8 mouse cellular contexts compared by ENCODE assay signal in the genomic region with DNA sequence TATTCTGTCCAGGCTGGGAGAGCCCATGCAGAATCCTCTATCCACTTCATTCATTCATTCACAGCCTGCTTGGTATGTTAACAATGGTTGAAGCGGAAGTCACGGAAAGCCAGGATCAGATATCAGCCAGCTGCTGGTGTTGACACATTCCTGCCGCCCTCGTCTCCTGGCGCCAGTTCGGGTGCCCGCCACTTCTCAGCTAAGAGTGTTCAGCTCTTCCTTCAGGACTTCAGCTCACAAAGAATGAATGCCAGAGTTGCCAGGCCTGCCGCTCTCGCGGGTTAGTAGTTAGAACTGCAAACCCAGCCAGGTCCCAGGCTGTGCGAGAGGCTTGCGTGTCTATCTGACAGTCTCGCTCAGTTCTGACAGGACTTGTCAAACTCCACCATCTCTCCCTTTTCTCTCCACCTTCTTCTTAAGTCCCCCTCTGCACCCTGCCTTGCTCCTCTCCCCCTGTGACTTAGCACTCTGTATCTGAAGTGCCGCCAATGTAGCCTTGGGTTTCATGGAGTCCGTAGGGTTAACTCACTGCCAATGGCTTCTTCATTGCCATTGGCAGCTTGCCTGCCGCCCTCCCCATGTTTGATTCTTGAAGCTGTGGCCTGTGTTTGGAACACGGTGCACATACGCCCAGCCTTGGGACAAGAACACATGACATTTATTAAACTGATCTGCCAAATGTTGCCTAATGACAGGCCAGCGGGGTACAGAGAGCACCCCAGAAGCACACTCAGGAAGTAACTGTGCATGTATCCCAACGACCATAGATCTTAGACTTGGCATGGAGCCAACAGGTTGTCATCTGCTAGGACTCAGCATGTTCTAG. TPM values are rescaled to one million over a fixed set of nuclear protein-coding genes. Genes with fewer than 3 reads are reported as not detected.
A peak's percentile ranks its signal among the peaks of the same experiment; 100 is the strongest.
DNase-seq lines count a peak whose midpoint lies in the region; ATAC-seq and TF ChIP-seq lines count a peak whose summit lies in the region.

No protein-coding gene starts in this region.

- no peak for TF ChIP-seq POLR2A in myocyte (IDR thresholded peaks at IDR 0.05; ENCODE audit: insufficient read length, low read depth)

- H3K27me3 ChIP-seq in heart, embryonic 13.5 days (replicated peaks): no peaks in the 10 kb centered on the region
- H3K27me3 ChIP-seq in kidney, postnatal 0 days (ENCODE audit: insufficient read depth, low read length): no peaks in the 10 kb centered on the region
- H3K27me3 ChIP-seq in myocyte (ENCODE audit: control insufficient read depth, insufficient read depth, insufficient read length): no peaks in the 10 kb centered on the region

- H3K9ac ChIP-seq in heart, embryonic 13.5 days: peak overlapping the region; percentile 48; the same call in 1 of the 2 replicates
- H3K9ac ChIP-seq in kidney, postnatal 0 days (ENCODE audit: low read depth, low read length): 0 out of 2 replicates have a peak overlapping the region, but pooled peaks have one; percentile 4

- H3K36me3 ChIP-seq in heart, embryonic 13.5 days: no peaks in the 10 kb centered on the region
- H3K36me3 ChIP-seq in kidney, postnatal 0 days (ENCODE audit: insufficient read depth, low read length): no peaks in the 10 kb centered on the region
- no peaks in the 10 kb centered on the region for H3K36me3 ChIP-seq in myocyte (ENCODE audit: control insufficient read depth, insufficient read depth)

- TF ChIP-seq CTCF in kidney, postnatal 0 days (IDR thresholded peaks at IDR 0.05; ENCODE audit: low read depth): peak; percentile 48

- no peak overlapping the region for H3ac ChIP-seq in myocyte (ENCODE audit: control insufficient read depth, insufficient read length)

- no peaks in the 10 kb centered on the region for H3K9me3 ChIP-seq in heart, embryonic 13.5 days
- no peaks in the 10 kb centered on the region for H3K9me3 ChIP-seq in kidney, postnatal 0 days (replicated peaks; ENCODE audit: low read length)

- 18% methylated on average over 20 of the region's 20 CpGs for WGBS in heart, embryonic 13.5 days
- WGBS in kidney, postnatal 0 days: 31% methylated on average over 20 of the region's 20 CpGs

- peaks cover 71% of the 10 kb centered on the region for H3K4me1 ChIP-seq in heart, embryonic 13.5 days
- peaks cover 30% of the 10 kb centered on the region for H3K4me1 ChIP-seq in kidney, postnatal 0 days (replicated peaks; ENCODE audit: insufficient read depth, low read length)

- peaks cover 45% of the 10 kb centered on the region for H3K79me2 ChIP-seq in myocyte (ENCODE audit: control insufficient read depth, insufficient read depth)

- peak overlapping the region; percentile 59 for H3K4me2 ChIP-seq in heart, embryonic 13.5 days
- no peak overlapping the region for H3K4me2 ChIP-seq in kidney, postnatal 0 days (ENCODE audit: low read length)
- H3K4me2 ChIP-seq in myocyte (ENCODE audit: low read depth): peak overlapping the region; percentile 72

- peak overlapping the region; percentile 85 for H3K27ac ChIP-seq in heart, embryonic 13.5 days (replicated peaks)
- H3K27ac ChIP-seq in kidney, postnatal 0 days: peak overlapping the region; percentile 66

- peak overlapping the region; percentile 21 for H3K4me3 ChIP-seq in heart, embryonic 13.5 days
- H3K4me3 ChIP-seq in kidney, postnatal 0 days (replicated peaks; ENCODE audit: low read depth, low read length): no peak overlapping the region
- no peak overlapping the region for H3K4me3 ChIP-seq in myocyte

- no peak for DNase-seq in frontal cortex, postnatal 36 days (ENCODE audit: low spot score in 2 of 2)
- peak; percentile 58 for DNase-seq in adrenal gland, postnatal 10 days
- peak; percentile 71 for DNase-seq in kidney, postnatal 0 days (ENCODE audit: low spot score)
- DNase-seq in T-cell, adult 2 months (ENCODE audit: low spot score): no peak
- DNase-seq in cerebellum, adult 18-20 months: no peak

- 0 out of 2 replicates have a peak, but pooled peaks have one; percentile 27 for ATAC-seq in frontal cortex, adult (ENCODE audit: low TSS enrichment)
- ATAC-seq in heart, embryonic 13.5 days (ENCODE audit: extremely low read depth, insufficient number of reproducible peaks, low FRiP score, low TSS enrichment): no peak
- ATAC-seq in kidney, postnatal 0 days (replicated peaks; ENCODE audit: low FRiP score, low read depth): peak; percentile 41; the same call in 1 of the 2 replicates

TF ChIP-seq in myocyte, 11 proteins besides CTCF, POLR2A, EP300 and RAD21:
- peak; percentile 41 for TF ChIP-seq TCF12 (IDR thresholded peaks at IDR 0.05; ENCODE audit: insufficient read depth, poor library complexity, severe bottlenecking)
- peak in 2 of 3 experiments; percentile 81 to 91 for TF ChIP-seq MYOD1 (IDR thresholded peaks at IDR 0.05; ENCODE audit: control insufficient read depth in 1 of 3, insufficient read length in 2 of 3, low read depth in 2 of 3)
- no peak for TF ChIP-seq REST (IDR thresholded peaks at IDR 0.05; ENCODE audit: insufficient read depth, insufficient read length)
- TF ChIP-seq MYOG (IDR thresholded peaks at IDR 0.05; ENCODE audit: control insufficient read depth in 1 of 3, insufficient read depth in 1 of 3, insufficient read length in 2 of 3, low read depth in 2 of 3): peak; percentile 40 to 89 (median 45)
- peak; percentile 49 for TF ChIP-seq TCF3 (IDR thresholded peaks at IDR 0.05; ENCODE audit: insufficient read length, low read depth)
TF ChIP-seq in myocyte: peak in this region for 4.

RNA-seq across cellular contexts. Expression of a gene that starts 48.2 kb away (rescaled TPM):
- 10 to 100 TPM; 19.6 to 20.1 TPM for total RNA-seq in adrenal gland, postnatal 10 days (2021)
- polyA plus RNA-seq in heart, embryonic 13.5 days (2015; fragmentation: Nextera tagmentation; extraction: Ambion mirVana): 13.2 and 16.1 TPM in 2 replicates
- 23.8 and 25.0 TPM in 2 replicates for polyA plus RNA-seq in kidney, postnatal 0 days (2015; fragmentation: Nextera tagmentation; extraction: Ambion mirVana)
- 13.3 TPM for polyA plus RNA-seq in myocyte (2012; fragmentation: generic; extraction: Trizol)

Comparison
In these comparisons a context has a peak if more than half of its experiments do, and no peak if none do; other contexts are left out.
1. DNase-seq: peak in adrenal gland, postnatal 10 days (single experiment) and kidney, postnatal 0 days (single experiment); none in frontal cortex, postnatal 36 days (0 of 2), T-cell, adult 2 months (single experiment) and cerebellum, adult 18-20 months (0 of 2).